In genomic region chr6:124640997-124641396, GRCm38 (mm10) we compare ENCODE assay signal across 9 mouse cellular contexts. TPM values are rescaled to one million over a fixed set of nuclear protein-coding genes. Genes with fewer than 3 reads are reported as not detected.
DNase-seq lines count a peak whose midpoint lies in the region; ATAC-seq and TF ChIP-seq lines count a peak whose summit lies in the region.
"Had no signal": no experiment of that assay in that cellular context is flagged by ENCODE, and none has a peak within 500 bp of the region (broad histone marks: within the 10 kb centered on the region; RNA-seq: fewer than 3 reads in every experiment).

No protein-coding gene starts in this region.

- TF ChIP-seq POLR2A in thymus, adult 2 months (IDR thresholded peaks at IDR 0.05; ENCODE audit: control insufficient read depth, extremely low read depth, insufficient read depth, low read length, poor library complexity): no peak

- no peak overlapping the region for H3K4me2 ChIP-seq in hindbrain, embryonic 16.5 days (ENCODE audit: low read length)
- H3K4me2 ChIP-seq in heart, postnatal 0 days (ENCODE audit: low read depth, low read length): no peak overlapping the region
- no peak overlapping the region for H3K4me2 ChIP-seq in neural tube, embryonic 11.5 days (ENCODE audit: low read depth)
- H3K4me2 ChIP-seq: midbrain, embryonic 12.5 days had no signal

- no peak for TF ChIP-seq EP300 in heart, postnatal 0 days (IDR thresholded peaks at IDR 0.05; ENCODE audit: low read depth)

- no peaks in the 10 kb centered on the region for H3K4me1 ChIP-seq in hindbrain, embryonic 10.5 days (replicated peaks)
- no peaks in the 10 kb centered on the region for H3K4me1 ChIP-seq in hindbrain, embryonic 16.5 days (ENCODE audit: control insufficient read depth, insufficient read depth, low read depth, low read length)
- H3K4me1 ChIP-seq in heart, postnatal 0 days (ENCODE audit: control insufficient read depth, insufficient read depth): no peaks in the 10 kb centered on the region
- no peaks in the 10 kb centered on the region for H3K4me1 ChIP-seq in neural tube, embryonic 11.5 days (ENCODE audit: control insufficient read depth, insufficient read depth, low read length)
- no peaks in the 10 kb centered on the region for H3K4me1 ChIP-seq in thymus, adult 2 months (replicated peaks; ENCODE audit: control insufficient read depth, insufficient read depth, low read length)
- H3K4me1 ChIP-seq: midbrain, embryonic 12.5 days had no signal

- no peaks in the 10 kb centered on the region for H3K36me3 ChIP-seq in hindbrain, embryonic 10.5 days
- H3K36me3 ChIP-seq in hindbrain, embryonic 16.5 days (ENCODE audit: control insufficient read depth, insufficient read depth, low read length): no peaks in the 10 kb centered on the region
- H3K36me3 ChIP-seq in heart, postnatal 0 days (replicated peaks; ENCODE audit: control insufficient read depth, insufficient read depth, low read length): no peaks in the 10 kb centered on the region
- H3K36me3 ChIP-seq in neural tube, embryonic 11.5 days (ENCODE audit: control insufficient read depth, insufficient read depth, low read length): no peaks in the 10 kb centered on the region
- no peaks in the 10 kb centered on the region for H3K36me3 ChIP-seq in thymus, adult 2 months (ENCODE audit: control insufficient read depth, insufficient read depth, low read length)
- H3K36me3 ChIP-seq: midbrain, embryonic 12.5 days had no signal

- intact Hi-C loops in left cerebral cortex, postnatal 14 days (cut with DNase I): loop anchor here (10.0 kb wide), 2 partner anchors 66 to 146 kb away; partner anchors contain the start of genes C1rb and C1rl

- H3K4me3 ChIP-seq in hindbrain, embryonic 10.5 days: no peak overlapping the region
- H3K4me3 ChIP-seq in hindbrain, embryonic 16.5 days (ENCODE audit: low read length): no peak overlapping the region
- no peak overlapping the region for H3K4me3 ChIP-seq in heart, postnatal 0 days (ENCODE audit: low read depth, low read length)
- H3K4me3 ChIP-seq in neural tube, embryonic 11.5 days (ENCODE audit: low read depth, low read length): no peak overlapping the region
- no peak overlapping the region for H3K4me3 ChIP-seq in thymus, adult 2 months (ENCODE audit: control insufficient read depth, insufficient read depth, low read length)
- H3K4me3 ChIP-seq: midbrain, embryonic 12.5 days had no signal

- H3K9ac ChIP-seq in hindbrain, embryonic 16.5 days (ENCODE audit: low read depth, low read length): no peak overlapping the region
- no peak overlapping the region for H3K9ac ChIP-seq in heart, postnatal 0 days (replicated peaks; ENCODE audit: low read depth, low read length)
- no peak overlapping the region for H3K9ac ChIP-seq in neural tube, embryonic 11.5 days (ENCODE audit: low read length)
- H3K9ac ChIP-seq: midbrain, embryonic 12.5 days had no signal

- no peak overlapping the region for H3K27ac ChIP-seq in hindbrain, embryonic 10.5 days
- no peak overlapping the region for H3K27ac ChIP-seq in hindbrain, embryonic 16.5 days (ENCODE audit: low read depth, low read length)
- no peak overlapping the region for H3K27ac ChIP-seq in heart, postnatal 0 days (ENCODE audit: low read depth)
- H3K27ac ChIP-seq in neural tube, embryonic 11.5 days (ENCODE audit: low read depth, low read length): no peak overlapping the region
- H3K27ac ChIP-seq in thymus, adult 2 months (ENCODE audit: control insufficient read depth, insufficient read depth, low read length): no peak overlapping the region
- H3K27ac ChIP-seq: midbrain, embryonic 12.5 days had no signal

- TF ChIP-seq CTCF in heart, postnatal 0 days (IDR thresholded peaks at IDR 0.05; ENCODE audit: low read depth): peak; percentile 71
- TF ChIP-seq CTCF in thymus, adult 2 months (IDR thresholded peaks at IDR 0.05; ENCODE audit: borderline replicate concordance, control insufficient read depth, extremely low read depth, insufficient read depth, low read length, poor library complexity): peak; percentile 21; the same call in 1 of the 2 replicates

- 36% methylated on average over 8 of the region's 8 CpGs for WGBS in hindbrain, embryonic 10.5 days
- WGBS in hindbrain, embryonic 16.5 days: 44% methylated on average over 8 of the region's 8 CpGs
- WGBS in heart, postnatal 0 days: 33% methylated on average over 8 of the region's 8 CpGs
- 38% methylated on average over 8 of the region's 8 CpGs for WGBS in neural tube, embryonic 11.5 days
- WGBS in thymus, adult 2 months: 44% methylated on average over 8 of the region's 8 CpGs

- H3K27me3 ChIP-seq in hindbrain, embryonic 10.5 days (ENCODE audit: insufficient read depth, poor library complexity, severe bottlenecking): no peaks in the 10 kb centered on the region
- no peaks in the 10 kb centered on the region for H3K27me3 ChIP-seq in hindbrain, embryonic 16.5 days (replicated peaks; ENCODE audit: control insufficient read depth, insufficient read depth, low read length)
- no peaks in the 10 kb centered on the region for H3K27me3 ChIP-seq in heart, postnatal 0 days (ENCODE audit: control insufficient read depth, insufficient read depth, low read length)
- H3K27me3 ChIP-seq in neural tube, embryonic 11.5 days (ENCODE audit: control insufficient read depth, insufficient read depth, low read length): no peaks in the 10 kb centered on the region
- H3K27me3 ChIP-seq in thymus, adult 2 months (ENCODE audit: control insufficient read depth, insufficient read depth, low read length): no peaks in the 10 kb centered on the region
- H3K27me3 ChIP-seq: midbrain, embryonic 12.5 days had no signal

- H3K9me3 ChIP-seq in hindbrain, embryonic 10.5 days: no peaks in the 10 kb centered on the region
- no peaks in the 10 kb centered on the region for H3K9me3 ChIP-seq in hindbrain, embryonic 16.5 days (ENCODE audit: control insufficient read depth, low read length)
- no peaks in the 10 kb centered on the region for H3K9me3 ChIP-seq in heart, postnatal 0 days (replicated peaks; ENCODE audit: control insufficient read depth, low read length)
- no peaks in the 10 kb centered on the region for H3K9me3 ChIP-seq in neural tube, embryonic 11.5 days (ENCODE audit: control insufficient read depth, low read length)
- H3K9me3 ChIP-seq: midbrain, embryonic 12.5 days had no signal

- DNase-seq in hindbrain, embryonic 10.5 days (ENCODE audit: low spot score): peak; percentile 61
- DNase-seq in Muller cell, postnatal 12 days (ENCODE audit: inconsistent ontology term): peak; percentile 19
- peak; percentile 75 for DNase-seq in cerebellum, adult 8-10 months
- no peak for DNase-seq in heart, postnatal 0 days (ENCODE audit: low spot score)
- peak; percentile 22 to 56 for DNase-seq in left cerebral cortex, postnatal 14 days (ENCODE audit: low spot score in 2 of 2)
- DNase-seq in neural tube, embryonic 11.5 days (ENCODE audit: low spot score): peak; percentile 46
- peak; percentile 83 for DNase-seq in thymus, adult 2 months

- ATAC-seq in hindbrain, embryonic 16.5 days: no peak
- no peak for ATAC-seq in heart, postnatal 0 days (ENCODE audit: insufficient read depth, low read depth)
- ATAC-seq in neural tube, embryonic 11.5 days (ENCODE audit: insufficient read depth, low FRiP score, low TSS enrichment): no peak

RNA-seq across cellular contexts. Expression of gene C1s2, which starts 5.1 kb away (rescaled TPM):
- not detected in 2 replicates for polyA plus RNA-seq in hindbrain, embryonic 10.5 days (2016; fragmentation: Nextera tagmentation; extraction: Ambion mirVana)
- polyA plus RNA-seq in hindbrain, embryonic 16.5 days (2015; fragmentation: Nextera tagmentation; extraction: Ambion mirVana): 0.10 TPM in 1 of 2 replicates, not detected in the other
- not detected in 2 replicates for total RNA-seq in heart, postnatal 0 days (2014; rRNA removed; ENCODE audit: low replicate concordance)
- polyA plus RNA-seq in heart, postnatal 0 days (2015; fragmentation: Nextera tagmentation; extraction: Ambion mirVana): 0.08 TPM in 1 of 2 replicates, not detected in the other
- under 1 TPM; 0.26 to 0.57 TPM for total RNA-seq in left cerebral cortex, postnatal 14 days (2021)
- not detected in 2 replicates for polyA plus RNA-seq in neural tube, embryonic 11.5 days (2014; fragmentation: Nextera tagmentation; extraction: Ambion mirVana)
- 0.08 and 0.13 TPM in 2 replicates for polyA plus RNA-seq in thymus, adult 2 months (2012; rRNA removed)
- polyA plus RNA-seq: midbrain, embryonic 12.5 days had no signal

RNA-seq across cellular contexts. Expression of gene Lpcat3, which starts 21.8 kb away (rescaled TPM):
- polyA plus RNA-seq in hindbrain, embryonic 10.5 days (2016; fragmentation: Nextera tagmentation; extraction: Ambion mirVana): 39.6 and 43.6 TPM in 2 replicates
- polyA plus RNA-seq in hindbrain, embryonic 16.5 days (2015; fragmentation: Nextera tagmentation; extraction: Ambion mirVana): 51.1 and 53.7 TPM in 2 replicates
- total RNA-seq in heart, postnatal 0 days (2014; rRNA removed; ENCODE audit: low replicate concordance): 49.3 and 50.5 TPM in 2 replicates
- polyA plus RNA-seq in heart, postnatal 0 days (2015; fragmentation: Nextera tagmentation; extraction: Ambion mirVana): 61.1 and 62.7 TPM in 2 replicates
- total RNA-seq in left cerebral cortex, postnatal 14 days (2021): 10 to 100 TPM; 33.8 to 37.1 TPM
- polyA plus RNA-seq in neural tube, embryonic 11.5 days (2014; fragmentation: Nextera tagmentation; extraction: Ambion mirVana): 37.3 and 42.2 TPM in 2 replicates
- 173 and 184 TPM in 2 replicates for polyA plus RNA-seq in thymus, adult 2 months (2012; rRNA removed)
